Mouse (Mus musculus) midbrain, embryonic 13.5 days (tissue): ENCODE data around the gene Gga2. TPM values are rescaled to one million over a fixed set of nuclear protein-coding genes. Genes with fewer than 3 reads are reported as not detected.

Experiments
- ATAC-seq: fragments of 200-750 bp; cut with Nextera tagmentation; 2 replicates; pipeline ENCODE4 v1.8.0; 2017; ENCODE audit warnings: mild to moderate bottlenecking, moderate TSS enrichment, moderate library complexity
- H3K27ac ChIP-seq: fragments of 300-500 bp; sonication (generic); 2 replicates; pipeline ENCODE4 v1.5.1; 2015; ENCODE audit warnings: inconsistent platforms, mild to moderate bottlenecking, moderate library complexity
- H3K27me3 ChIP-seq: fragments of 300-500 bp; sonication (generic); 2 replicates; pipeline ENCODE4 v1.6.1; 2015; ENCODE audit warnings: mild to moderate bottlenecking, inconsistent platforms
- H3K36me3 ChIP-seq: fragments of 300-500 bp; sonication (generic); 2 replicates; pipeline ENCODE4 v1.6.1; 2015; ENCODE audit warnings: mild to moderate bottlenecking, inconsistent platforms
- H3K4me1 ChIP-seq: fragments of 300-500 bp; sonication (generic); replicated peaks from 2 replicates; pipeline ENCODE4 v1.6.1; 2015; ENCODE audit warnings: inconsistent platforms
- H3K4me2 ChIP-seq: fragments of 300-500 bp; sonication (generic); replicated peaks from 2 replicates; pipeline ENCODE4 v1.6.1; 2015; ENCODE audit warnings: moderate library complexity, mild to moderate bottlenecking, inconsistent platforms
- H3K4me3 ChIP-seq: fragments of 300-500 bp; sonication (generic); replicated peaks from 2 replicates; pipeline ENCODE4 v1.5.1; 2015; ENCODE audit warnings: mild to moderate bottlenecking, inconsistent platforms
- H3K9ac ChIP-seq: fragments of 300-500 bp; sonication (generic); replicated peaks from 2 replicates; pipeline ENCODE4 v1.6.1; 2015; ENCODE audit warnings: mild to moderate bottlenecking, inconsistent platforms
- H3K9me3 ChIP-seq: fragments of 300-500 bp; sonication (generic); 2 replicates; pipeline ENCODE4 v1.6.1; 2016; ENCODE audit warnings: mild to moderate bottlenecking, inconsistent platforms
- WGBS: fragments of 180-500 bp; shearing (Covaris S2); methylation state at CpG from one replicate; pipeline ENCODE4 v1.1.7; 2015; 5-methylcytosine and 5-hydroxymethylcytosine counted together
- polyA plus RNA-seq: library from polyadenylated mRNA; unstranded; fragments of >200 nt; fragmentation: Nextera tagmentation; extraction: Ambion mirVana; gene quantifications from 2 replicates; pipeline ENCODE4 v1.2.1, GENCODE M21; 2015

The Gga2 gene
- 55.4 and 58.0 TPM in 2 replicates for polyA plus RNA-seq

DNA sequence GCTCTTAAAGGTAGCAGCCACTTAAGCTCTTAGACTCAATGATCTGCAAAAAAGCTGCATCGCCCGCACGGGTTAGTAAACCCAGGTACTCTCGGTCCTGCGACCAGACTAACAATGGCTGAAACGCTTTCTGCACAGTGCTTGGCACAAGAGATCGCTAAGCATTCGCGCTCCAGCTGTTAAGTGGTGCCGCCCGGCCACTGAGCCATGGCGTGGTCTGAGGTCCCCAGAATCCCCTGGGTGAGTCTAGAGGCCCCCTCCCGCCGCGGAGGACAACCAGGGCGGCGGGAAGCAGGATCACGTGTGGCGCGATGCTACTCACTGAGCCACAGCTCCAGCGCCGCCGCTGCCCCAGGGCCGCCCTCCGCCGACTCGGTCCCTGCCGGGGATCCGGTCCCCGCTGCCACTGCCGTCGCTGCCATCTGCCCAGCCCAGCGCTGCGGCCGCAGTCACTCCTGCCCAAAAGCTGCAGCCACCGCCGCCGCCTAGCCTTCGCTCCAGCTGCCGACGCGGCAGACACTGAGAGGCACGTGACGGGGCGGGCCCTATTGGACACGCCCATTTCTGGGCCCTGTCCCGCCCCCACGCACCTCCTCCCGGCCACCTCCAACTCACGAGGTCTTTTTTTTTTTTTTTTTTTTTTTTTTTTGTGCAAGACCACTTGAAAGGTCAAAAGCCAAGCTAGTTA, at the start of gene Gga2:
TSS of gene Gga2 (minus strand) at position 556 of the 688 bp plus-strand sequence.
- Histone ChIP-seq H3K4me3 (peak within 1 kb of the TSS; percentile 85), H3K4me1 (peaks cover 41% of the 10 kb centered on the region), H3K9me3 (no peaks in the 10 kb centered on the region), H3K36me3 (no peaks in the 10 kb centered on the region), H3K27ac (peak within 1 kb of the TSS; percentile 92), H3K9ac (peak within 1 kb of the TSS; percentile 90), H3K27me3 (no peaks in the 10 kb centered on the region), H3K4me2 (peak within 1 kb of the TSS; percentile 76)
- peak; percentile 90 for ATAC-seq
- under 1% methylated on average over 50 of the region's 50 CpGs for WGBS

GRCm38 (mm10) chr7:122067517-122068381, 46.7 kb upstream of the Gga2 start:
- peak; percentile 59; the same call in 1 of the 2 replicates for ATAC-seq
- Histone ChIP-seq H3K4me3 (peak overlapping the region; percentile 99), H3K4me1 (peaks cover 37% of the 10 kb centered on the region), H3K4me2 (peak overlapping the region; percentile 89), H3K9ac (peak overlapping the region; percentile 97), H3K27ac (peak overlapping the region; percentile 97), H3K9me3 (no peaks in the 10 kb centered on the region), H3K27me3 (no peaks in the 10 kb centered on the region), H3K36me3 (peaks cover 39% of the 10 kb centered on the region)
- whole genome bisulfite sequencing = 1% methylated on average over 58 of the region's 58 CpGs

DNA sequence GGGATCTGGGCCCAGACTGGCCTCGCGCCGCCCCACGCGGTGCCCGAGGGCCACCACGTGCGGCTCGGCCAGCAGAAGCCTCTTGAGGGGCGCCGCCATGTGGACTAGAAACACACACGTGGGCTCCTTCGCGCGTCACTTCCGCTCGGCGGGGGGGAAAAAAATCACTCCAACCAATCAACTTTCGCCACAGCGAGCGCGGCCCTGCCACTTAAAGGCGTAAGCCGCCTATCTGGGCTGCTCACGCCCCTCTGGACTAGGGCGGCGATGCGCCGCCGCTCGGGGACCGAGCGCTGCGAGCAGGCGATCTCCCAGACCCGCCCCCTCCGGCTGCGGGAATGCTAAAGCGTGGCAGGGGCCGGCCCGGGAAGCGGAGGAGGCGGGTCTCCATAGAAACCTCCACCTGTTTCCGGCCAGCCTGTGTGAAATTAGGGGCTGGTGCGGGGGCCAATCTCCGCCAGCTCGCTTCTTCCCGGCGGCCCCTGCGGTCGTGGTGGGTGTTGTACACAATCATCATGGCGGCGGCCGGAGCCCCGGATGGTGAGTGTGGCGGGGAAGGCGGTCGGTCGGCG, 46.0 kb upstream of the Gga2 start, which contains the start of the genes Ubfd1 and Ears2:
TSS of gene Ubfd1 (plus strand) at position 231 of the 572 bp plus-strand sequence.
TSS of gene Ears2 (minus strand) at position 319 of the 572 bp plus-strand sequence.
- peaks cover 37% of the 10 kb centered on the region for H3K4me1 ChIP-seq
- H3K4me2 ChIP-seq = peak within 1 kb of the TSS; percentile 89
- H3K36me3 ChIP-seq = peaks cover 37% of the 10 kb centered on the region
- peak within 1 kb of the TSS; percentile 97 for H3K9ac ChIP-seq
- ATAC-seq = peak; percentile 99
- WGBS = under 1% methylated on average over 58 of the region's 60 CpGs
- H3K27me3 ChIP-seq = no peaks in the 10 kb centered on the region
- peak within 1 kb of the TSS; percentile 97 for H3K27ac ChIP-seq
- H3K9me3 ChIP-seq = no peaks in the 10 kb centered on the region
- H3K4me3 ChIP-seq = peak within 1 kb of the TSS; percentile 99

- 21% methylated on average over 31 of the region's 31 CpGs for WGBS
- no peak for ATAC-seq
- peak overlapping the region; percentile 97 for H3K27ac ChIP-seq
- peaks cover 37% of the 10 kb centered on the region for H3K4me1 ChIP-seq
- peaks cover 35% of the 10 kb centered on the region for H3K36me3 ChIP-seq
- H3K4me2 ChIP-seq = peak overlapping the region; percentile 89
- H3K4me3 ChIP-seq = peak overlapping the region; percentile 99
- H3K9me3 ChIP-seq = no peaks in the 10 kb centered on the region
- H3K9ac ChIP-seq = peak overlapping the region; percentile 97
- no peaks in the 10 kb centered on the region for H3K27me3 ChIP-seq
Observed at GRCm38 (mm10) chr7:122066102-122066944, 45.3 kb upstream of the Gga2 start.

GRCm38 (mm10) chr7:122065656-122066055, 44.6 kb upstream of the Gga2 start:
- no peak for ATAC-seq
- Histone ChIP-seq H3K27me3 (no peaks in the 10 kb centered on the region), H3K27ac (no peak overlapping the region), H3K4me1 (peaks cover 35% of the 10 kb centered on the region), H3K9me3 (no peaks in the 10 kb centered on the region), H3K4me3 (no peak overlapping the region), H3K36me3 (peaks cover 29% of the 10 kb centered on the region), H3K4me2 (peak overlapping the region; percentile 89; the same call in 1 of the 2 replicates), H3K9ac (0 out of 2 replicates have a peak overlapping the region, but pooled peaks have one; percentile 97)
- WGBS = 96% methylated on average over 1 of the region's 1 CpGs

DNA sequence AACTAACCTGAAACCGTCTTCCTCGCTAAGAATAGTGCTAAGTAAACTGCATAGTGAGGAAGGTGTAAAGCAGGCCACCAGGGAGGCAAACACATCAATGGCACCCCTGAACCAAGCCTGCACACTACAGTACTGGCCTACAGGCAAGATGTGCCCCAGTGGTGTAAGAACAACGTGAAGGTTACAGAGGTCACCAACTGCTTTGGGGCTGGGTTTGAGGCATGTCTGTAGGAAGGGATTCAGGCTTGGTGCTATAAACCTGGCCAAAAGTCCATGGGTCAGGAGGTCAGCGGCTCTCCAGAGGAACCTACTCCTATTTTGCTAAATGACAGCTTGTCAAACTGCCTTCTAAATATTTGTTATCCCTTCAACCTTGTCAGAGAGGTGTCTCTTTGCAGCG, 35.6 kb upstream of the Gga2 start:
- Histone ChIP-seq H3K4me3 (no peak overlapping the region), H3K27ac (no peak overlapping the region), H3K27me3 (no peaks in the 10 kb centered on the region), H3K36me3 (peaks cover 52% of the 10 kb centered on the region), H3K9ac (no peak overlapping the region), H3K4me1 (no peaks in the 10 kb centered on the region), H3K4me2 (no peak overlapping the region), H3K9me3 (no peaks in the 10 kb centered on the region)
- 97% methylated on average over 5 of the region's 5 CpGs for whole genome bisulfite sequencing
- ATAC-seq = no peak

- H3K4me1 ChIP-seq = no peaks in the 10 kb centered on the region
- peaks cover 50% of the 10 kb centered on the region for H3K36me3 ChIP-seq
- H3K4me2 ChIP-seq = no peak overlapping the region
- H3K27me3 ChIP-seq = no peaks in the 10 kb centered on the region
- H3K9me3 ChIP-seq = no peaks in the 10 kb centered on the region
- H3K27ac ChIP-seq = no peak overlapping the region
- H3K4me3 ChIP-seq = no peak overlapping the region
- 91% methylated on average over 1 of the region's 1 CpGs for WGBS
- no peak overlapping the region for H3K9ac ChIP-seq
- ATAC-seq = no peak
Observed at GRCm38 (mm10) chr7:122050834-122051233, 29.8 kb upstream of the Gga2 start.

- Histone ChIP-seq H3K4me2 (no peak overlapping the region), H3K4me3 (no peak overlapping the region), H3K27me3 (no peaks in the 10 kb centered on the region), H3K4me1 (no peaks in the 10 kb centered on the region), H3K9ac (no peak overlapping the region), H3K9me3 (no peaks in the 10 kb centered on the region), H3K36me3 (peaks cover 44% of the 10 kb centered on the region), H3K27ac (no peak overlapping the region)
- no peak for ATAC-seq
- 94% methylated on average over 9 of the region's 9 CpGs for WGBS
Observed at GRCm38 (mm10) chr7:122048191-122048590, 27.2 kb upstream of the Gga2 start.

- 97% methylated on average over 2 of the region's 2 CpGs for WGBS
- H3K4me2 ChIP-seq = no peak overlapping the region
- H3K27ac ChIP-seq = no peak overlapping the region
- no peaks in the 10 kb centered on the region for H3K27me3 ChIP-seq
- no peak overlapping the region for H3K9ac ChIP-seq
- no peak overlapping the region for H3K4me3 ChIP-seq
- no peak for ATAC-seq
- peaks cover 44% of the 10 kb centered on the region for H3K36me3 ChIP-seq
- no peaks in the 10 kb centered on the region for H3K9me3 ChIP-seq
- H3K4me1 ChIP-seq = no peaks in the 10 kb centered on the region
Observed at GRCm38 (mm10) chr7:122046813-122047212, 25.8 kb upstream of the Gga2 start.

DNA sequence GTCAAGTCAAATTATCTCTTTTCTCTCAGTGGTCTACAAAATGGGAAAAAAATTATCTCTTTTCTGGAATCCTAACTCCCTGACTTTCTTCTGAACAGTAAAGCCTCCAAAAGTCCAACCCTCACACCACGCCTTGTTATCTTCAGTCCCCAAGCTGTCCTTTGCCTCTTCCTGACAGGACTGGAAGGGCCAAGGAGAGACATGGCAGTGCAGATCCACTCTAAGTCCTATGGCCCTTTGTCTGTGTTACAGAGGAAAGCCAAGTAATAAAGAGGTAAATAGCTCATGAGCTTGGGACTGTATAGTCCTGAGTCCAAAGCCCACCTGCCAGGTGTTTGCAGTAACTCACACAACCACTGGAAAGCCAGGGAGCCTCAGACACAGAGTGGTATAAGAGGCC, 24.7 kb upstream of the Gga2 start:
- H3K9me3 ChIP-seq = no peaks in the 10 kb centered on the region
- H3K36me3 ChIP-seq = peaks cover 43% of the 10 kb centered on the region
- H3K27ac ChIP-seq = no peak overlapping the region
- H3K4me2 ChIP-seq = no peak overlapping the region
- WGBS = 100% methylated on average over 1 of the region's 1 CpGs
- H3K27me3 ChIP-seq = no peaks in the 10 kb centered on the region
- H3K9ac ChIP-seq = no peak overlapping the region
- H3K4me3 ChIP-seq = no peak overlapping the region
- H3K4me1 ChIP-seq = no peaks in the 10 kb centered on the region
- no peak for ATAC-seq

DNA sequence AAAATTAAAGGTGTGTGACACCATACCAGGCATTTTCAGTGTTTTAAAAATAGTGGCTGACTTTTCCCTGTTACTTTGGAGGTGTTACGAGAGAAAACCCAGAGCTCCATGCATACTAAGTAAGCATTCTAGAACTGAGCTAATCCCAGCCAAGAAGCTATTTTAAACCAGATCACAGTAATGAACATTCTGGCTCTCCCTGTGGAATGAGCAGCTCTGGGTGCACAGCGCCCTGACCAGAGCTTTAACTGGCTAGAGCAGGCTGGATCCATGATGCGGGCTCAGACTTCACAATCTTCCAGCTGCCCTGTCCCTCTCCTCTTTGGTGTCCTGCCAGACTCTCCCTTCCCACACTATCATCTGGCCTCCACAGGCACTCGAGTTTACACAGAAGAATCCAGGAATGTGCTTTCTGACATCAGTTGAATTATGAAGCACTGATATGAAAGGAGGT, 24.2 kb upstream of the Gga2 start:
- WGBS = 94% methylated on average over 4 of the region's 4 CpGs
- no peak for ATAC-seq
- Histone ChIP-seq H3K4me3 (no peak overlapping the region), H3K4me2 (no peak overlapping the region), H3K9ac (no peak overlapping the region), H3K4me1 (no peaks in the 10 kb centered on the region), H3K36me3 (peaks cover 45% of the 10 kb centered on the region), H3K27me3 (no peaks in the 10 kb centered on the region), H3K27ac (no peak overlapping the region), H3K9me3 (no peaks in the 10 kb centered on the region)
